In the genomic region with DNA sequence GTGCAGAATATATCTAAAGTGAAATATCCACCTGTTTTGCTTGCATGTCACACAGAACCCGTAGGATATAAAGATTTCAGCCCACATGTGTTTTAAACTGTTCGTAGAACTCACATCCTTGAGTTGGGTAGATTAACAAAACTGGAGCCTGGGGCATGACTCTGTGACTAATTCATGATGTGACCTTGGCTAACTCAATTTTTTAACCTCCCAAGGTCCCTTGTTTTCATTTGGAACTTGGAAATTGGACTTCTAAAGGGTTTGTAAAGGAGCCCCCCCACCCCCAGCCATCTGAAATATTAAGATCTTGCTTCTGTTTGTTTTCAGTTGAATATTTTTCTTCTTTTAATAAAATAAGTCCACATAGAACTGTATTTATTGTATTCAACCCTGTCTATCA, we compare ENCODE assay signal across 13 mouse cellular contexts.
"Had no signal": no experiment of that assay in that cellular context is flagged by ENCODE, and none has a peak within 500 bp of the region (broad histone marks: within the 10 kb centered on the region; RNA-seq: fewer than 3 reads in every experiment).

No protein-coding gene starts in this region.

- H3K4me2 ChIP-seq: lung, embryonic 14.5 days; midbrain, embryonic 12.5 days; neural tube, embryonic 12.5 days; stomach, embryonic 15.5 days had no signal

- H3K9me3 ChIP-seq: midbrain, embryonic 10.5 days; midbrain, embryonic 12.5 days; neural tube, embryonic 12.5 days; stomach, embryonic 15.5 days had no signal

- DNase-seq: lung, embryonic 14.5 days; lung, postnatal 10 days; lung, postnatal 4 days; midbrain, embryonic 14.5 days; right cerebral cortex, postnatal 14 days; thymus, adult 2 months; thymus, postnatal 25 days; thymus, postnatal 4 days had no signal

- H3K9ac ChIP-seq: lung, embryonic 14.5 days; midbrain, embryonic 12.5 days; neural tube, embryonic 12.5 days; stomach, embryonic 15.5 days had no signal

- H3K27ac ChIP-seq: midbrain, embryonic 10.5 days; midbrain, embryonic 12.5 days; neural tube, embryonic 12.5 days; stomach, embryonic 15.5 days; stomach, postnatal 0 days had no signal

- H3K36me3 ChIP-seq: midbrain, embryonic 10.5 days; midbrain, embryonic 12.5 days; neural tube, embryonic 12.5 days; stomach, embryonic 15.5 days had no signal

- H3K4me3 ChIP-seq: midbrain, embryonic 10.5 days; midbrain, embryonic 12.5 days; neural tube, embryonic 12.5 days; stomach, embryonic 15.5 days had no signal

- H3K4me1 ChIP-seq: midbrain, embryonic 10.5 days; midbrain, embryonic 12.5 days; neural tube, embryonic 12.5 days; stomach, embryonic 15.5 days had no signal

- H3K27me3 ChIP-seq: midbrain, embryonic 12.5 days; neural tube, embryonic 12.5 days; stomach, embryonic 15.5 days had no signal
